Mouse (Mus musculus) small intestine, adult 2 months (tissue): ENCODE results near the gene Numb.

Experiments
- CTCF ChIP-seq: fragments of 200-500 bp; IDR thresholded peaks from 2 replicates; pipeline ENCODE4 v1.5.1; 2012; ENCODE audit warnings: low read depth, mild to moderate bottlenecking, control low read depth, inconsistent platforms, low read length, moderate library complexity, mixed read lengths; ENCODE audit not compliant: insufficient replicate concordance, insufficient read length; ENCODE audit errors: extremely low read depth
- POLR2A ChIP-seq: fragments of 200-500 bp; IDR thresholded peaks from 2 replicates; pipeline ENCODE4 v1.6.1; 2012; ENCODE audit warnings: low read depth, mild to moderate bottlenecking, control low read depth, inconsistent platforms, low read length, moderate library complexity

- no peak for TF ChIP-seq POLR2A
- TF ChIP-seq CTCF, result no peak
Measured at GRCm38 (mm10) chr12:83940031-83940430, 18.3 kb upstream of the Numb start.
